Mouse (Mus musculus) thymus, adult 2 months (tissue): ENCODE results near the gene Shc3. TPM values are rescaled to one million over a fixed set of nuclear protein-coding genes. Genes with fewer than 3 reads are reported as not detected.

Source experiments
- DNase-seq: peaks from one replicate; pipeline ENCODE4 v3.0.0; 2021
- H3K27ac ChIP-seq: fragments of 200-500 bp; 2 replicates; pipeline ENCODE4 v1.5.1; 2012; ENCODE audit warnings: low read length, control low read depth; ENCODE audit not compliant: control insufficient read depth, insufficient read depth
- H3K27me3 ChIP-seq: fragments of 200-500 bp; 2 replicates; pipeline ENCODE4 v1.6.1; 2012; ENCODE audit warnings: mild to moderate bottlenecking, low read length, moderate library complexity, mixed read lengths; ENCODE audit not compliant: control insufficient read depth, insufficient read depth
- H3K36me3 ChIP-seq: fragments of 200-500 bp; 2 replicates; pipeline ENCODE4 v1.6.1; 2012; ENCODE audit warnings: mild to moderate bottlenecking, low read length, moderate library complexity; ENCODE audit not compliant: control insufficient read depth, insufficient read depth
- H3K4me1 ChIP-seq: fragments of 200-500 bp; replicated peaks from 2 replicates; pipeline ENCODE4 v1.6.1; 2012; ENCODE audit warnings: low read length; ENCODE audit not compliant: control insufficient read depth, insufficient read depth
- H3K4me3 ChIP-seq: fragments of 200-500 bp; 2 replicates; pipeline ENCODE4 v1.5.1; 2012; ENCODE audit warnings: mild to moderate bottlenecking, low read length, control low read depth, moderate library complexity; ENCODE audit not compliant: control insufficient read depth, insufficient read depth
- CTCF ChIP-seq: fragments of 200-500 bp; IDR thresholded peaks from 2 replicates; pipeline ENCODE4 v1.5.1; 2012; ENCODE audit warnings: mild to moderate bottlenecking, control low read depth, low read length, moderate library complexity, borderline replicate concordance; ENCODE audit not compliant: control insufficient read depth, poor library complexity, insufficient read depth; ENCODE audit errors: extremely low read depth
- POLR2A ChIP-seq: fragments of 200-500 bp; IDR thresholded peaks from 2 replicates; pipeline ENCODE4 v1.6.1; 2012; ENCODE audit warnings: mild to moderate bottlenecking, low read length, control low read depth, moderate library complexity; ENCODE audit not compliant: control insufficient read depth, poor library complexity, insufficient read depth; ENCODE audit errors: extremely low read depth
- WGBS: fragments of 180-500 bp; shearing (Covaris S2); methylation state at CpG from one replicate; pipeline ENCODE4 v1.1.7; 2018; 5-methylcytosine and 5-hydroxymethylcytosine counted together
- polyA plus RNA-seq: library from polyadenylated mRNA; depleted of rRNA; stranded (reverse); fragments of >200 nt; gene quantifications from 2 replicates; pipeline ENCODE4 v1.2.3, GENCODE M21; 2012

Gene Shc3
- polyA plus RNA-seq, 1 experiment: 0.69 TPM

- DNase-seq: no peak
- no peak for TF ChIP-seq POLR2A
- no peak for TF ChIP-seq CTCF
- Histone ChIP-seq H3K27ac (no peak overlapping the region), H3K4me3 (no peak overlapping the region), H3K4me1 (no peaks in the 10 kb centered on the region), H3K27me3 (no peaks in the 10 kb centered on the region), H3K36me3 (no peaks in the 10 kb centered on the region)
- 50% methylated on average over 6 of the region's 6 CpGs for WGBS
Measured at GRCm38 (mm10) chr13:51518880-51519279, 50.3 kb downstream of the Shc3 start.

- Histone ChIP-seq H3K27me3 (no peaks in the 10 kb centered on the region), H3K4me1 (no peaks in the 10 kb centered on the region), H3K36me3 (no peaks in the 10 kb centered on the region), H3K4me3 (no peak overlapping the region), H3K27ac (no peak overlapping the region)
- DNase-seq: no peak
- TF ChIP-seq CTCF: no peak
- no peak for TF ChIP-seq POLR2A
- WGBS: 90% methylated on average over 4 of the region's 4 CpGs
Measured at GRCm38 (mm10) chr13:51517943-51518342, 51.3 kb downstream of the Shc3 start.

GRCm38 (mm10) chr13:51508836-51509235 is 60.4 kb downstream of the Shc3 start:
- no peak overlapping the region for H3K27ac ChIP-seq
- H3K4me1 ChIP-seq: no peaks in the 10 kb centered on the region
- H3K4me3 ChIP-seq: no peak overlapping the region
- H3K36me3 ChIP-seq: no peaks in the 10 kb centered on the region
- TF ChIP-seq POLR2A (no peak), CTCF (no peak)
- DNase-seq: no peak
- WGBS: 88% methylated on average over 9 of the region's 9 CpGs
- no peaks in the 10 kb centered on the region for H3K27me3 ChIP-seq

GRCm38 (mm10) chr13:51505711-51506110 is 63.5 kb downstream of the Shc3 start:
- Histone ChIP-seq H3K27me3 (no peaks in the 10 kb centered on the region), H3K36me3 (no peaks in the 10 kb centered on the region), H3K4me3 (no peak overlapping the region), H3K27ac (no peak overlapping the region), H3K4me1 (no peaks in the 10 kb centered on the region)
- TF ChIP-seq POLR2A: no peak
- TF ChIP-seq CTCF: no peak
- DNase-seq: no peak
- whole genome bisulfite sequencing: 80% methylated on average over 5 of the region's 5 CpGs

GRCm38 (mm10) chr13:51499769-51500168 is 69.5 kb downstream of the Shc3 start:
- Histone ChIP-seq H3K4me1 (no peaks in the 10 kb centered on the region), H3K36me3 (no peaks in the 10 kb centered on the region), H3K4me3 (no peak overlapping the region), H3K27me3 (no peaks in the 10 kb centered on the region), H3K27ac (no peak overlapping the region)
- 93% methylated on average over 1 of the region's 1 CpGs for WGBS
- TF ChIP-seq POLR2A: no peak
- no peak for TF ChIP-seq CTCF
- no peak for DNase-seq

GRCm38 (mm10) chr13:51493676-51494075 is 75.5 kb downstream of the Shc3 start:
- Histone ChIP-seq H3K36me3 (no peaks in the 10 kb centered on the region), H3K4me1 (no peaks in the 10 kb centered on the region), H3K27me3 (no peaks in the 10 kb centered on the region), H3K27ac (no peak overlapping the region), H3K4me3 (no peak overlapping the region)
- TF ChIP-seq CTCF (no peak), POLR2A (no peak)
- 91% methylated on average over 9 of the region's 9 CpGs for WGBS
- DNase-seq: no peak
